Mouse (Mus musculus): ENCODE data around the gene Clrn1. TPM values are rescaled to one million over a fixed set of nuclear protein-coding genes. Genes with fewer than 3 reads are reported as not detected.

The Clrn1 gene
- polyA plus RNA-seq, 1 experiment from 2014 or later: 0.95 TPM

GRCm38 (mm10) chr3:58862976-58863375 lies 22.2 kb downstream of the Clrn1 start:
- Histone ChIP-seq H3K9ac (ENCODE audit: low read depth, low read length) (no peak overlapping the region), H3K9me3 (replicated peaks; ENCODE audit: control insufficient read depth, low read length, poor library complexity, severe bottlenecking) (no peaks in the 10 kb centered on the region), H3K4me2 (ENCODE audit: low read length) (no peak overlapping the region), H3K4me1 (ENCODE audit: control insufficient read depth, insufficient read depth, low read length) (no peaks in the 10 kb centered on the region), H3K27me3 (ENCODE audit: control insufficient read depth, insufficient read depth, low read depth, low read length) (no peaks in the 10 kb centered on the region), H3K4me3 (ENCODE audit: low read depth, low read length) (no peak overlapping the region), H3K36me3 (ENCODE audit: control insufficient read depth, insufficient read depth, low read length) (no peaks in the 10 kb centered on the region), H3K27ac (ENCODE audit: low read length) (no peak overlapping the region)
- WGBS: 52% methylated on average over 2 of the region's 2 CpGs
- no peak for ATAC-seq

- Histone ChIP-seq H3K4me2 (ENCODE audit: low read length) (no peak overlapping the region), H3K4me1 (ENCODE audit: control insufficient read depth, insufficient read depth, low read length) (no peaks in the 10 kb centered on the region), H3K9me3 (replicated peaks; ENCODE audit: control insufficient read depth, low read length, poor library complexity, severe bottlenecking) (no peaks in the 10 kb centered on the region), H3K36me3 (ENCODE audit: control insufficient read depth, insufficient read depth, low read length) (no peaks in the 10 kb centered on the region), H3K27ac (ENCODE audit: low read length) (no peak overlapping the region), H3K27me3 (ENCODE audit: control insufficient read depth, insufficient read depth, low read depth, low read length) (no peaks in the 10 kb centered on the region), H3K4me3 (ENCODE audit: low read depth, low read length) (no peak overlapping the region), H3K9ac (ENCODE audit: low read depth, low read length) (no peak overlapping the region)
- WGBS: 75% methylated on average over 1 of the region's 1 CpGs
- ATAC-seq: peak; percentile 25; the same call in 1 of the 2 replicates
Measured at GRCm38 (mm10) chr3:58843415-58843814, 41.7 kb downstream of the Clrn1 start.

- Histone ChIP-seq H3K27ac (ENCODE audit: low read length) (no peak overlapping the region), H3K4me2 (ENCODE audit: low read length) (no peak overlapping the region), H3K9me3 (replicated peaks; ENCODE audit: control insufficient read depth, low read length, poor library complexity, severe bottlenecking) (no peaks in the 10 kb centered on the region), H3K9ac (ENCODE audit: low read depth, low read length) (no peak overlapping the region), H3K4me3 (ENCODE audit: low read depth, low read length) (no peak overlapping the region), H3K36me3 (ENCODE audit: control insufficient read depth, insufficient read depth, low read length) (no peaks in the 10 kb centered on the region), H3K4me1 (ENCODE audit: control insufficient read depth, insufficient read depth, low read length) (no peaks in the 10 kb centered on the region), H3K27me3 (ENCODE audit: control insufficient read depth, insufficient read depth, low read depth, low read length) (peaks cover 4% of the 10 kb centered on the region)
- ATAC-seq: no peak
- 91% methylated on average over 5 of the region's 5 CpGs for WGBS
Measured at GRCm38 (mm10) chr3:58833442-58834160, 51.5 kb downstream of the Clrn1 start.

GRCm38 (mm10) chr3:58832888-58833287 lies 52.3 kb downstream of the Clrn1 start:
- Histone ChIP-seq H3K27ac (ENCODE audit: low read length) (no peak overlapping the region), H3K4me2 (ENCODE audit: low read length) (no peak overlapping the region), H3K4me1 (ENCODE audit: control insufficient read depth, insufficient read depth, low read length) (no peaks in the 10 kb centered on the region), H3K4me3 (ENCODE audit: low read depth, low read length) (no peak overlapping the region), H3K9me3 (replicated peaks; ENCODE audit: control insufficient read depth, low read length, poor library complexity, severe bottlenecking) (no peaks in the 10 kb centered on the region), H3K27me3 (ENCODE audit: control insufficient read depth, insufficient read depth, low read depth, low read length) (peaks cover 8% of the 10 kb centered on the region), H3K9ac (ENCODE audit: low read depth, low read length) (no peak overlapping the region), H3K36me3 (ENCODE audit: control insufficient read depth, insufficient read depth, low read length) (no peaks in the 10 kb centered on the region)
- no peak for ATAC-seq
- WGBS: 82% methylated on average over 2 of the region's 2 CpGs

- WGBS: 91% methylated on average over 5 of the region's 5 CpGs
- Histone ChIP-seq H3K4me2 (ENCODE audit: low read length) (no peak overlapping the region), H3K9me3 (replicated peaks; ENCODE audit: control insufficient read depth, low read length, poor library complexity, severe bottlenecking) (no peaks in the 10 kb centered on the region), H3K4me3 (ENCODE audit: low read depth, low read length) (no peak overlapping the region), H3K36me3 (ENCODE audit: control insufficient read depth, insufficient read depth, low read length) (no peaks in the 10 kb centered on the region), H3K27ac (ENCODE audit: low read length) (no peak overlapping the region), H3K27me3 (ENCODE audit: control insufficient read depth, insufficient read depth, low read depth, low read length) (peaks cover 8% of the 10 kb centered on the region), H3K4me1 (ENCODE audit: control insufficient read depth, insufficient read depth, low read length) (no peaks in the 10 kb centered on the region), H3K9ac (ENCODE audit: low read depth, low read length) (no peak overlapping the region)
- no peak for ATAC-seq
Measured at GRCm38 (mm10) chr3:58831586-58831985, 53.6 kb downstream of the Clrn1 start.

GRCm38 (mm10) chr3:58829926-58830325 lies 55.2 kb downstream of the Clrn1 start:
- Histone ChIP-seq H3K4me2 (ENCODE audit: low read length) (no peak overlapping the region), H3K9ac (ENCODE audit: low read depth, low read length) (no peak overlapping the region), H3K27ac (ENCODE audit: low read length) (no peak overlapping the region), H3K27me3 (ENCODE audit: control insufficient read depth, insufficient read depth, low read depth, low read length) (peaks cover 8% of the 10 kb centered on the region), H3K4me3 (ENCODE audit: low read depth, low read length) (no peak overlapping the region), H3K36me3 (ENCODE audit: control insufficient read depth, insufficient read depth, low read length) (no peaks in the 10 kb centered on the region), H3K4me1 (ENCODE audit: control insufficient read depth, insufficient read depth, low read length) (no peaks in the 10 kb centered on the region), H3K9me3 (replicated peaks; ENCODE audit: control insufficient read depth, low read length, poor library complexity, severe bottlenecking) (no peaks in the 10 kb centered on the region)
- 88% methylated on average over 1 of the region's 1 CpGs for WGBS
- ATAC-seq: no peak

- ATAC-seq: 0 out of 2 replicates have a peak, but pooled peaks have one; percentile 42
- Histone ChIP-seq H3K27me3 (ENCODE audit: control insufficient read depth, insufficient read depth, low read depth, low read length) (peaks cover 8% of the 10 kb centered on the region), H3K4me3 (ENCODE audit: low read depth, low read length) (no peak overlapping the region), H3K9ac (ENCODE audit: low read depth, low read length) (no peak overlapping the region), H3K9me3 (replicated peaks; ENCODE audit: control insufficient read depth, low read length, poor library complexity, severe bottlenecking) (no peaks in the 10 kb centered on the region), H3K27ac (ENCODE audit: low read length) (no peak overlapping the region; the same call in 1 of the 2 replicates), H3K4me1 (ENCODE audit: control insufficient read depth, insufficient read depth, low read length) (no peaks in the 10 kb centered on the region), H3K36me3 (ENCODE audit: control insufficient read depth, insufficient read depth, low read length) (no peaks in the 10 kb centered on the region), H3K4me2 (ENCODE audit: low read length) (no peak overlapping the region)
- 73% methylated on average over 14 of the region's 14 CpGs for WGBS
Measured at GRCm38 (mm10) chr3:58828366-58829153, 56.6 kb downstream of the Clrn1 start.

- Histone ChIP-seq H3K4me2 (ENCODE audit: low read length) (no peak overlapping the region), H3K4me1 (ENCODE audit: control insufficient read depth, insufficient read depth, low read length) (0 out of 2 replicates have a peak, but pooled peaks cover 4% of the 10 kb centered on the region), H3K4me3 (ENCODE audit: low read depth, low read length) (no peak overlapping the region), H3K27ac (ENCODE audit: low read length) (no peak overlapping the region), H3K9ac (ENCODE audit: low read depth, low read length) (no peak overlapping the region), H3K27me3 (ENCODE audit: control insufficient read depth, insufficient read depth, low read depth, low read length) (peaks cover 8% of the 10 kb centered on the region), H3K9me3 (replicated peaks; ENCODE audit: control insufficient read depth, low read length, poor library complexity, severe bottlenecking) (no peaks in the 10 kb centered on the region), H3K36me3 (ENCODE audit: control insufficient read depth, insufficient read depth, low read length) (no peaks in the 10 kb centered on the region)
- 7% methylated on average over 4 of the region's 4 CpGs for WGBS
- no peak for ATAC-seq
Measured at GRCm38 (mm10) chr3:58826266-58826665, 58.9 kb downstream of the Clrn1 start.

GRCm38 (mm10) chr3:58822211-58822610 lies 62.9 kb downstream of the Clrn1 start, which contains the start of gene Mindy4b-ps:
Mindy4b-ps (minus strand) TSS chr3:58822311.
- Histone ChIP-seq H3K27ac (ENCODE audit: low read length) (no peak within 1 kb of the TSS), H3K4me1 (ENCODE audit: control insufficient read depth, insufficient read depth, low read length) (peaks cover 4% of the 10 kb centered on the region; the same call in 1 of the 2 replicates), H3K9ac (ENCODE audit: low read depth, low read length) (no peak within 1 kb of the TSS), H3K36me3 (ENCODE audit: control insufficient read depth, insufficient read depth, low read length) (no peaks in the 10 kb centered on the region), H3K27me3 (ENCODE audit: control insufficient read depth, insufficient read depth, low read depth, low read length) (peaks cover 3% of the 10 kb centered on the region), H3K9me3 (replicated peaks; ENCODE audit: control insufficient read depth, low read length, poor library complexity, severe bottlenecking) (no peaks in the 10 kb centered on the region), H3K4me3 (ENCODE audit: low read depth, low read length) (no peak within 1 kb of the TSS), H3K4me2 (ENCODE audit: low read length) (no peak within 1 kb of the TSS)
- 63% methylated on average over 4 of the region's 4 CpGs for WGBS
- no peak for ATAC-seq

All from midbrain, embryonic 16.5 days (tissue).